Mouse (Mus musculus): Measurements from ENCODE around the gene Aebp1.

GRCm38 (mm10) chr11:5861678-5862393, at the start of gene Aebp1:
- TF ChIP-seq POLR2A (IDR thresholded peaks at IDR 0.05; ENCODE audit: low read depth, low read length), result peak; percentile 79
- no peak for TF ChIP-seq CTCF (IDR thresholded peaks at IDR 0.05; ENCODE audit: borderline replicate concordance, insufficient read depth, low read length)
